Mouse (Mus musculus) liver, embryonic 14.5 days (tissue): ENCODE measurements around the gene Cabp2. TPM values are rescaled to one million over a fixed set of nuclear protein-coding genes. Genes with fewer than 3 reads are reported as not detected.

Source experiments
- ATAC-seq: fragments of 200-750 bp; cut with Nextera tagmentation; 2 replicates; pipeline ENCODE4 v1.8.0; 2017; ENCODE audit warnings: moderate number of reproducible peaks, mild to moderate bottlenecking, moderate library complexity; ENCODE audit not compliant: insufficient read depth
- DNase-seq, 3 experiments: peaks; one replicate each; pipeline ENCODE4 v3.0.0-alpha.2; 2012 to 2013; ENCODE audit warnings: low read depth in 3 of 3, low spot score in 3 of 3
- H3K27ac ChIP-seq: fragments of 300-500 bp; sonication (generic); 2 replicates; pipeline ENCODE4 v1.5.1; 2014; ENCODE audit warnings: moderate library complexity, mild to moderate bottlenecking, control low read depth, inconsistent platforms
- H3K27me3 ChIP-seq: fragments of 300-500 bp; sonication (generic); 2 replicates; pipeline ENCODE4 v1.6.1; 2014; ENCODE audit warnings: mild to moderate bottlenecking, low read length, moderate library complexity; ENCODE audit not compliant: control insufficient read depth, insufficient read depth
- H3K36me3 ChIP-seq: fragments of 300-500 bp; sonication (generic); replicated peaks from 2 replicates; pipeline ENCODE4 v1.6.1; 2014; ENCODE audit warnings: low read depth; ENCODE audit not compliant: control insufficient read depth, insufficient read depth
- H3K4me1 ChIP-seq, 2 experiments: fragments of 200-500 bp in 1 of 2; fragments of 300-500 bp in 1 of 2; sonication (generic) in 1 of 2; replicated peaks; 2 replicates each; pipeline ENCODE4 v1.6.1; 2012 to 2014; ENCODE audit warnings: antibody characterized with exemption in 1 of 2, inconsistent platforms in 1 of 2, low read length in 1 of 2; ENCODE audit not compliant: control insufficient read depth in 2 of 2, insufficient read depth in 2 of 2
- H3K4me2 ChIP-seq: fragments of 300-500 bp; sonication (generic); 2 replicates; pipeline ENCODE4 v1.6.1; 2014; ENCODE audit warnings: low read depth, mild to moderate bottlenecking, control low read depth, moderate library complexity
- H3K4me3 ChIP-seq, 2 experiments: fragments of 200-500 bp in 1 of 2; fragments of 300-500 bp in 1 of 2; sonication (generic) in 1 of 2; 2 replicates each; pipeline ENCODE4 v1.5.1; 2012 to 2014; ENCODE audit warnings: low read depth in 2 of 2, low read length in 2 of 2, mild to moderate bottlenecking in 2 of 2, control low read depth in 1 of 2, inconsistent platforms in 1 of 2, moderate library complexity in 1 of 2; ENCODE audit not compliant: insufficient read depth in 1 of 2
- H3K9ac ChIP-seq: fragments of 300-500 bp; sonication (generic); replicated peaks from 2 replicates; pipeline ENCODE4 v1.6.1; 2014; ENCODE audit warnings: mild to moderate bottlenecking, control low read depth, moderate library complexity
- H3K9me3 ChIP-seq: fragments of 300-500 bp; sonication (generic); 2 replicates; pipeline ENCODE4 v1.6.1; 2016; ENCODE audit warnings: low read length, mixed read lengths; ENCODE audit not compliant: control insufficient read depth
- CTCF ChIP-seq: IDR thresholded peaks from 2 replicates; pipeline ENCODE4 v1.5.1; 2016; ENCODE audit warnings: antibody characterized with exemption, low read depth, control low read depth
- EP300 ChIP-seq: IDR thresholded peaks from 2 replicates; pipeline ENCODE4 v1.6.1; 2016; ENCODE audit warnings: antibody characterized with exemption, low read depth
- WGBS: fragments of 180-500 bp; shearing (Covaris S2); extraction: QIAGEN DNeasy Blood & Tissue Kit; methylation state at CpG from one replicate; pipeline ENCODE4 v1.1.7; 2014; ENCODE audit not compliant: insufficient replicate concordance; 5-methylcytosine and 5-hydroxymethylcytosine counted together
- polyA plus RNA-seq, 2 experiments: library from polyadenylated mRNA; depleted of rRNA in 1 of 2; stranded (reverse) in 1 of 2; unstranded in 1 of 2; fragments of >200 nt; fragmentation: Nextera tagmentation in 1 of 2; extraction: Ambion mirVana in 1 of 2; gene quantifications; 2 replicates each; pipeline versions ENCODE4 v1.2.1 to v1.2.3; 2012 to 2014

Cabp2 gene
- polyA plus RNA-seq, 2 experiments, result 0.16 to 0.44 TPM

DNA sequence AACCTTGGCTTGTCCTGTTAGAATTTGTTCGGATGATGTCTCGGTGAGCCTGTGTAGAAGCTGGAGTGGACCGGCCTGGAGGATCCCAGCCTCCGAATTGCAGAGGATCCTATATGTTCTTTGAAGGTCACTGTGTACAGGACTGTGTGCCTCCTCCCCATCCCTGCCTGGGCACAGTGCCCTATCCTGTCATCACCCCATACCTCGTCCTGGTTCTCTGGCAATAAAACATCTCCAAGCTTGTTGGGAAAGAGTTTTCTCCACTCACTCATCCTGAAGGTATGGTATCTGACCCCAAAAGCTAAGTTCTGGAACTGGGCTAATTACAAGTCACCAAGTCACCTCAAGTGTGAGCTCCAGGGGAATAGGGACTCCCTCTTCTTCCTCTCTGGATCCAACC, 5.7 kb downstream of the Cabp2 start:
- 69% methylated on average over 5 of the region's 5 CpGs for WGBS
- DNase-seq (no peak), ATAC-seq (no peak)
- Histone ChIP-seq H3K27me3 (no peaks in the 10 kb centered on the region), H3K9ac (no peak overlapping the region), H3K4me2 (no peak overlapping the region), H3K27ac (no peak overlapping the region), H3K9me3 (no peaks in the 10 kb centered on the region), H3K4me3 (no peak overlapping the region), H3K36me3 (no peaks in the 10 kb centered on the region), H3K4me1 (peaks cover 0 to 2% of the 10 kb centered on the region in 2 experiments; a peak in 1 of 4 replicates)
- TF ChIP-seq CTCF (no peak), EP300 (no peak)

DNA sequence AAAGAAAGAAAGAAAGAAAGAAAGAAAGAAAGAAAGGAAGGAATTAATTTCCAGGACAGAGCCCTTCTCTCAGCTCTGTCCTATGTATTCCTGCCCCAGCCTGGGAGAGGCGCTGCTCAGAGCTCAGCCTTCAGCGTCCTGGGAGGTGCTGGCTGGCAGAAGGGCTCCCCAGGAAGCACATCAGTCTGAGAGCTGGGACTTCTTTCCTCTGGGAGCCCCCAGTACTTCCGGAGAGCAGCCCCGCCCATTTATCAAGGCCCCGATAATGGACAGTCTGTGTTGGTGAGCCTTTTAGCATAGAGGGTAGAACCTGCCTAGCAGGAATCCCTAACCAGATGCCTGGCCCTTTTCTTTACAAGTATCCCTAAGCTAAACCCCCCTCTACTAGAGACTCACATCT, 6.8 kb downstream of the Cabp2 start:
- Histone ChIP-seq H3K9ac (no peak overlapping the region), H3K9me3 (no peaks in the 10 kb centered on the region), H3K27ac (no peak overlapping the region), H3K4me2 (no peak overlapping the region), H3K36me3 (no peaks in the 10 kb centered on the region), H3K27me3 (no peaks in the 10 kb centered on the region), H3K4me3 (no peak overlapping the region), H3K4me1 (peaks cover 2 to 3% of the 10 kb centered on the region in 2 experiments; a peak in 1 of 4 replicates)
- WGBS, result 20% methylated on average over 5 of the region's 5 CpGs
- ATAC-seq (no peak), DNase-seq (no peak)
- TF ChIP-seq EP300, result no peak
- no peak for TF ChIP-seq CTCF

DNA sequence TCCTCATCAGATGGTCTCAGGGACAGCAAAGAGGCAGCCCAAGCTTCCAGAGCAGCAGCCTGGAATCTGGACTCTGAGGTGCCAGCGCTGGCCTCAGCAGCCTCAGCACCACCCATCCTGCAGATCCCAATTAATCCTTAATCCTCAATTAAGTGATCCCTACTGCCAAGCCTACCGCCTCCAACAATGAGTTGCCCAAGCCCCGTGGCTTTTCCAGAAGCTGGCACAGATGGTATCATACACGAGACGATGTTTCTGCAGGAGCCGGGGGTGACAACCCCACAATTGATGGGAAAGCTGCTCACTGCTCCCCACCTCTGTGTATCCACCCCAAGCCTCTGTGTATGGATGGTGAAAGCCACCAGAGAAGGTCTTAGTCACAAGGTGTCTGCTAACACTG, 7.8 kb downstream of the Cabp2 start:
- no peak overlapping the region for H3K27ac ChIP-seq
- H3K36me3 ChIP-seq, result no peaks in the 10 kb centered on the region
- ATAC-seq, result no peak
- no peaks in the 10 kb centered on the region for H3K27me3 ChIP-seq
- H3K4me3 ChIP-seq, result no peak overlapping the region
- H3K4me2 ChIP-seq, result no peak overlapping the region
- H3K4me1 ChIP-seq, result peaks cover 2 to 3% of the 10 kb centered on the region in 2 experiments; a peak in 1 of 4 replicates
- no peak overlapping the region for H3K9ac ChIP-seq
- H3K9me3 ChIP-seq, result no peaks in the 10 kb centered on the region
- TF ChIP-seq EP300 (no peak), CTCF (no peak)
- WGBS, result 68% methylated on average over 6 of the region's 6 CpGs
- no peak for DNase-seq

DNA sequence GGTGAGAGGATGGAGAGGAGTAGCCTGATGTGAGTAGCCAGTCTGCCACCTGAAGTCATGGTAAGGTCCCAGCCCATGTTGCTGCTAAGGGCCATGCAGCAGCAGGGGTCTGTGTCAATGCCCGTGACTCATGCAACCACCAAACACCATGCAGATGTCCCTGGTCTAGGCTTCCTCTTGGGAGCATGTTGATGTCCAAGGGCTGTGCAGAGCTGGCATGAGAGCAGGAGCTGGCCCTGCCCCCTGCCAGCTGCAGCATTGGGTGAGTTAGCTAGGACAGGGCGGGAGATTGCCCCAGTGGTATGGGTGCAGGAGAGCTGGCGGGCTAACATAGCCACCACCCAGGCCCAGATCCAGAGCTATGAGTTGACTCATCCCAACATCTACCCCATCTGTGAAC, 9.1 kb downstream of the Cabp2 start:
- peaks cover 2 to 3% of the 10 kb centered on the region in 2 experiments; a peak in 1 of 4 replicates for H3K4me1 ChIP-seq
- no peak overlapping the region for H3K9ac ChIP-seq
- H3K4me2 ChIP-seq, result no peak overlapping the region
- no peaks in the 10 kb centered on the region for H3K9me3 ChIP-seq
- TF ChIP-seq EP300, result no peak
- TF ChIP-seq CTCF, result no peak
- H3K27ac ChIP-seq, result no peak overlapping the region
- 71% methylated on average over 3 of the region's 3 CpGs for WGBS
- no peaks in the 10 kb centered on the region for H3K36me3 ChIP-seq
- DNase-seq (no peak), ATAC-seq (no peak)
- no peak overlapping the region for H3K4me3 ChIP-seq
- no peaks in the 10 kb centered on the region for H3K27me3 ChIP-seq

DNA sequence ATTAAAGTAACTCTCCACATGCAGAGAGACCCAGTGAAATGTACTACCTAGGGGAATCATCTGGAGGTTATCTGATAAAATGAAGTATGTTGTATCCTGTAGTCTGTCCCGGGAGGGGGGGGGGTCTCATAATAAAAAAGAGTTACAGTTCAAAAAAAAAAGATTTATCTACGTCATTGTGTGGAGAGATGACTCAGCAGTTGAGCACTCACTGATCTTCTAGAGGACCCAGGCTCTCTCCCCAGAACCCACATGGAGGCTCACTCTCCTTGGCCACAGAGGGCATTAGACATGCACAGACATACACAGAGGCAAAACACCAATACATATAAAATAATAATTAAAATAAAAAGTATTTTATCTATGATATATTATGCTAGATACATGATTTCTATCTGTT, 10.0 kb downstream of the Cabp2 start:
- Histone ChIP-seq H3K27ac (no peak overlapping the region), H3K36me3 (no peaks in the 10 kb centered on the region), H3K4me3 (no peak overlapping the region), H3K9ac (no peak overlapping the region), H3K9me3 (no peaks in the 10 kb centered on the region), H3K4me2 (no peak overlapping the region), H3K4me1 (peaks cover 6 to 7% of the 10 kb centered on the region in 2 experiments), H3K27me3 (no peaks in the 10 kb centered on the region)
- TF ChIP-seq EP300 (no peak), CTCF (no peak)
- ATAC-seq (no peak), DNase-seq (no peak)
- 17% methylated on average over 2 of the region's 2 CpGs for WGBS
